Mouse (Mus musculus): ENCODE measurements around the gene Pik3r1. TPM values are rescaled to one million over a fixed set of nuclear protein-coding genes. Genes with fewer than 3 reads are reported as not detected.

Pik3r1 gene
- total and polyA plus RNA-seq, 2 experiments, result 12.2 to 38.4 TPM

DNA sequence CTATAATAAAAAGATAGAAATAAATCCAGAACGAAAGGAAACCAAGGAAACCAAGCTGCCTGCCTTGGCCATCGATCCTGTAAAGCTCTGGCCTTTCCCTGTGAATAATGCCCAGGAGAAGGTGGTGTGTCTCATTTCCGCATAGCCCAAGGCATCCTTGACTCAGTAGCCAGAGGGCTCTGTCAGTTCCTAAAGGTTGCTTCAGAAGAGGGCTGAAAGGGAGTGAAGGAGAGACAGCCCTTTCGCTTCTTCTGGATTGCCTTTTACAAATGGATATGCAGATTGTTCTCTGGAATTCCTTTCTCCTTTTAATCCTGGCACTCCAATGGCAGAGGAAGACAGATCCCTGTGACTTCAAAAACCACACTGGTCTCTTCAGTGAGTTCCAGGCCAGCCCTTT is 16.2 kb downstream of the Pik3r1 start:
- WGBS, result 69% methylated on average over 4 of the region's 4 CpGs
- no peaks in the 10 kb centered on the region for H3K27me3 ChIP-seq (ENCODE audit: control insufficient read depth, insufficient read depth, low read length)
- peaks cover 50% of the 10 kb centered on the region for H3K79me2 ChIP-seq (ENCODE audit: control insufficient read depth, insufficient read depth, low read length)
- no peak overlapping the region for H3K27ac ChIP-seq (replicated peaks; ENCODE audit: insufficient read depth, low read depth, low read length)
- H3K36me3 ChIP-seq (ENCODE audit: control insufficient read depth, insufficient read depth, low read length), result peaks cover 34% of the 10 kb centered on the region
- H3K4me1 ChIP-seq (ENCODE audit: control insufficient read depth, insufficient read depth, low read length), result peaks cover 37% of the 10 kb centered on the region
- no peak overlapping the region for H3K9ac ChIP-seq (ENCODE audit: low read depth, low read length)
- H3K4me3 ChIP-seq (ENCODE audit: insufficient read depth, low read depth, low read length), result no peak overlapping the region
- DNase-seq (ENCODE audit: extremely low read depth, low read depth, low spot score), result no peak
- TF ChIP-seq CTCF (IDR thresholded peaks at IDR 0.05; ENCODE audit: low read depth, low read length) (no peak), POLR2A (IDR thresholded peaks at IDR 0.05; ENCODE audit: extremely low read depth, insufficient read depth, low read length) (no peak)

GRCm38 (mm10) chr13:101746012-101746595 is 21.9 kb downstream of the Pik3r1 start:
- Histone ChIP-seq H3K79me2 (ENCODE audit: control insufficient read depth, insufficient read depth, low read length) (peaks cover 26% of the 10 kb centered on the region; the same call in 1 of the 2 replicates), H3K27ac (replicated peaks; ENCODE audit: insufficient read depth, low read depth, low read length) (no peak overlapping the region), H3K36me3 (ENCODE audit: control insufficient read depth, insufficient read depth, low read length) (peaks cover 8% of the 10 kb centered on the region), H3K4me1 (ENCODE audit: control insufficient read depth, insufficient read depth, low read length) (peaks cover 30% of the 10 kb centered on the region), H3K9ac (ENCODE audit: low read depth, low read length) (no peak overlapping the region), H3K4me3 (ENCODE audit: insufficient read depth, low read depth, low read length) (no peak overlapping the region), H3K27me3 (ENCODE audit: control insufficient read depth, insufficient read depth, low read length) (no peaks in the 10 kb centered on the region)
- TF ChIP-seq POLR2A (IDR thresholded peaks at IDR 0.05; ENCODE audit: extremely low read depth, insufficient read depth, low read length) (no peak), CTCF (IDR thresholded peaks at IDR 0.05; ENCODE audit: low read depth, low read length) (no peak)
- 22% methylated on average over 8 of the region's 8 CpGs for WGBS
- DNase-seq (ENCODE audit: extremely low read depth, low read depth, low spot score), result peak; percentile 83

GRCm38 (mm10) chr13:101744943-101745342 is 23.1 kb downstream of the Pik3r1 start:
- no peak overlapping the region for H3K4me3 ChIP-seq (ENCODE audit: insufficient read depth, low read depth, low read length)
- H3K79me2 ChIP-seq (ENCODE audit: control insufficient read depth, insufficient read depth, low read length), result peaks cover 33% of the 10 kb centered on the region; the same call in 1 of the 2 replicates
- no peak overlapping the region; the same call in 1 of the 2 replicates for H3K27ac ChIP-seq (replicated peaks; ENCODE audit: insufficient read depth, low read depth, low read length)
- peaks cover 35% of the 10 kb centered on the region for H3K4me1 ChIP-seq (ENCODE audit: control insufficient read depth, insufficient read depth, low read length)
- WGBS, result 67% methylated on average over 5 of the region's 5 CpGs
- H3K9ac ChIP-seq (ENCODE audit: low read depth, low read length), result no peak overlapping the region
- H3K27me3 ChIP-seq (ENCODE audit: control insufficient read depth, insufficient read depth, low read length), result no peaks in the 10 kb centered on the region
- no peak for DNase-seq (ENCODE audit: extremely low read depth, low read depth, low spot score)
- TF ChIP-seq CTCF (IDR thresholded peaks at IDR 0.05; ENCODE audit: low read depth, low read length) (no peak), POLR2A (IDR thresholded peaks at IDR 0.05; ENCODE audit: extremely low read depth, insufficient read depth, low read length) (no peak)
- peaks cover 6% of the 10 kb centered on the region for H3K36me3 ChIP-seq (ENCODE audit: control insufficient read depth, insufficient read depth, low read length)

GRCm38 (mm10) chr13:101744053-101744452 is 24.0 kb downstream of the Pik3r1 start:
- TF ChIP-seq POLR2A (IDR thresholded peaks at IDR 0.05; ENCODE audit: extremely low read depth, insufficient read depth, low read length) (no peak), CTCF (IDR thresholded peaks at IDR 0.05; ENCODE audit: low read depth, low read length) (no peak)
- H3K9ac ChIP-seq (ENCODE audit: low read depth, low read length), result no peak overlapping the region
- H3K4me1 ChIP-seq (ENCODE audit: control insufficient read depth, insufficient read depth, low read length), result peaks cover 35% of the 10 kb centered on the region
- H3K4me3 ChIP-seq (ENCODE audit: insufficient read depth, low read depth, low read length), result no peak overlapping the region
- H3K36me3 ChIP-seq (ENCODE audit: control insufficient read depth, insufficient read depth, low read length), result peaks cover 3% of the 10 kb centered on the region
- DNase-seq (ENCODE audit: extremely low read depth, low read depth, low spot score), result no peak
- 67% methylated on average over 2 of the region's 2 CpGs for WGBS
- H3K79me2 ChIP-seq (ENCODE audit: control insufficient read depth, insufficient read depth, low read length), result peaks cover 28% of the 10 kb centered on the region; the same call in 1 of the 2 replicates
- H3K27me3 ChIP-seq (ENCODE audit: control insufficient read depth, insufficient read depth, low read length), result no peaks in the 10 kb centered on the region
- H3K27ac ChIP-seq (replicated peaks; ENCODE audit: insufficient read depth, low read depth, low read length), result no peak overlapping the region

DNA sequence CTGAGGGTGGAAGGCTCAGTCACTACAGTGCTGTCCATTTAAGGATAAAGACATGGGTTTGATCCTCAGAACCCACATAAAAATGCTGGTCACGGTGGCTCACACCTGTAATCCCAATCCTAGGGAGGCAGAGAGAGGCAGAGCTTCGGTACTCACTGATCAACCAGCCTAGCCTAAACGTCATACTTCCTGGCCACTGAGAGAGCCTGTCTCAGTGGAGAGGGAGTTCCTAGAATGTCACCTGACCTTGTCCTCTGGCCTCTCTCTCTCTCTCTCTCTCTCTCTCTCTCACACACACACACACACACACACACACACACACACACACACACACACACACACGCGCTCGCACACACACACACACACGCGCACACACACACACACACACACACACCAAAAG is 24.8 kb downstream of the Pik3r1 start:
- peak; percentile 74 for DNase-seq (ENCODE audit: extremely low read depth, low read depth, low spot score)
- H3K79me2 ChIP-seq (ENCODE audit: control insufficient read depth, insufficient read depth, low read length), result peaks cover 27% of the 10 kb centered on the region; the same call in 1 of the 2 replicates
- H3K4me1 ChIP-seq (ENCODE audit: control insufficient read depth, insufficient read depth, low read length), result peaks cover 37% of the 10 kb centered on the region
- H3K36me3 ChIP-seq (ENCODE audit: control insufficient read depth, insufficient read depth, low read length), result peaks cover 3% of the 10 kb centered on the region
- no peak overlapping the region for H3K4me3 ChIP-seq (ENCODE audit: insufficient read depth, low read depth, low read length)
- WGBS, result 53% methylated on average over 8 of the region's 8 CpGs
- TF ChIP-seq CTCF (IDR thresholded peaks at IDR 0.05; ENCODE audit: low read depth, low read length) (no peak), POLR2A (IDR thresholded peaks at IDR 0.05; ENCODE audit: extremely low read depth, insufficient read depth, low read length) (no peak)
- peak overlapping the region; percentile 31; the same call in 1 of the 2 replicates for H3K27ac ChIP-seq (replicated peaks; ENCODE audit: insufficient read depth, low read depth, low read length)
- H3K9ac ChIP-seq (ENCODE audit: low read depth, low read length), result no peak overlapping the region
- H3K27me3 ChIP-seq (ENCODE audit: control insufficient read depth, insufficient read depth, low read length), result no peaks in the 10 kb centered on the region

DNA sequence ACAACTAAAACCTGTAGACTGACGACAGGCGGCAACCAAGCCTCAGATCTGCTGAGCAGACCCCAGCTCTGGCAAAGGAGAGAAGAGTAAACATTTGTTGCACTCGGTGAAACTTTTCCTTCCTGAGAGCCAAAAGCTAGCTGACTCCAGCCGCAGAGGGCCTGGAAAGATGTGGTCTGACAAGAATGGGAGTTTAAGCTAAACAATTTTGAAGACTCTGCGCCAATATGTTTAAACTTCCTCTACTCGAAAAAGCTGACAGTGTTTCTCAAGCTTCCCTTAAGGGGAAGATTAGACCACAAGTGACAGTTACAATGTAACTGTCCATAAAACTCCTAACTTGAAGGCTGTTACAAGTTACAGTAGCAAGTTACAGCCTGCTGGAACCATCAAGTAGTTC is 25.4 kb downstream of the Pik3r1 start:
- WGBS, result 13% methylated on average over 6 of the region's 6 CpGs
- peaks cover 3% of the 10 kb centered on the region for H3K36me3 ChIP-seq (ENCODE audit: control insufficient read depth, insufficient read depth, low read length)
- H3K79me2 ChIP-seq (ENCODE audit: control insufficient read depth, insufficient read depth, low read length), result peaks cover 29% of the 10 kb centered on the region; the same call in 1 of the 2 replicates
- H3K27me3 ChIP-seq (ENCODE audit: control insufficient read depth, insufficient read depth, low read length), result no peaks in the 10 kb centered on the region
- H3K9ac ChIP-seq (ENCODE audit: low read depth, low read length), result no peak overlapping the region
- no peak overlapping the region for H3K4me3 ChIP-seq (ENCODE audit: insufficient read depth, low read depth, low read length)
- peak overlapping the region; percentile 20; the same call in 1 of the 2 replicates for H3K27ac ChIP-seq (replicated peaks; ENCODE audit: insufficient read depth, low read depth, low read length)
- TF ChIP-seq CTCF (IDR thresholded peaks at IDR 0.05; ENCODE audit: low read depth, low read length) (no peak), POLR2A (IDR thresholded peaks at IDR 0.05; ENCODE audit: extremely low read depth, insufficient read depth, low read length) (no peak)
- peak; percentile 45 for DNase-seq (ENCODE audit: extremely low read depth, low read depth, low spot score)
- peaks cover 40% of the 10 kb centered on the region for H3K4me1 ChIP-seq (ENCODE audit: control insufficient read depth, insufficient read depth, low read length)

Data from liver, adult 2 months (tissue).